Mouse (Mus musculus): ENCODE results near the gene Atp2b4.
A peak's percentile ranks its signal among the peaks of the same experiment; 100 is the strongest.

Gene Atp2b4

DNA sequence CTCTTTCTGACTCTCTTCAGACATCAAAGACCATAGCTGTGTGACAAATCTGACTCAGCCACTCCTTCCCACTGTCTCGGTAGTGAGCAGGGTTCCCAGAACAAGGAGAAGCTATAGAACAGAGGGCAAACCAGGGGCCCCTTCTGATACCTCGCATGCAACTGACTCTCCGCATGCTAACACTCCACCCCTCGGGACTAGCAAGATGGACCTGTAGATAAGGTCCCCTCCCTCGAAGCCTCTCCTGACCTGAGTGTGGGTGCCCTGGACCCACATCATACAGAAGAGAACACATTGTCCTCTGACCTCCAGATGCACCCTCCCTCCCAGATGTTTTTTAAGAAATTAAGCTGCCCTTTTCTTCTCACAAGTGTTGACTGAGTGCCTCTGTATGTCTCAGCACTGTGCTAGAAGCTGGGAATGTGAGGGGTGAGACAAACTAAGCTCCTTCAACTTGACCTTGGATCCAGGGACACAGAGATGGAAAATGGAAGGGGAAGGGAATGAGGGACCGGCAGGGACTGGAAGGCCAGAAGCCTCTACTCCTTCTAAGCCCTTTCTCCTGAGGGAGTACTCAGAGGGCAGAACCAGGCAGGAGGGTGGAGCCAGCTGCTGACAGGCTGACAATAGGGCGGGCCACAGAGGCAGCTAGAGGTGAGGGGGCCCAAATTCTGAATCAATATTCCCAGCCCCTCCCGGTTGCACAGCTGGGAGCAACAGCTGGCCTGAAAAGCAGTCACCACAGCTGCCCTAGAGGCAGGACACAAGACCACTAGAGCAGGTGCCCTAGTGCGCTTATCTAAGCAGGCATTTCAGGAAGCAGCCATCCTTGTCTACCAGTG lies 2.6 kb downstream of the Atp2b4 start:
- peak; percentile 31 to 44 for DNase-seq

DNA sequence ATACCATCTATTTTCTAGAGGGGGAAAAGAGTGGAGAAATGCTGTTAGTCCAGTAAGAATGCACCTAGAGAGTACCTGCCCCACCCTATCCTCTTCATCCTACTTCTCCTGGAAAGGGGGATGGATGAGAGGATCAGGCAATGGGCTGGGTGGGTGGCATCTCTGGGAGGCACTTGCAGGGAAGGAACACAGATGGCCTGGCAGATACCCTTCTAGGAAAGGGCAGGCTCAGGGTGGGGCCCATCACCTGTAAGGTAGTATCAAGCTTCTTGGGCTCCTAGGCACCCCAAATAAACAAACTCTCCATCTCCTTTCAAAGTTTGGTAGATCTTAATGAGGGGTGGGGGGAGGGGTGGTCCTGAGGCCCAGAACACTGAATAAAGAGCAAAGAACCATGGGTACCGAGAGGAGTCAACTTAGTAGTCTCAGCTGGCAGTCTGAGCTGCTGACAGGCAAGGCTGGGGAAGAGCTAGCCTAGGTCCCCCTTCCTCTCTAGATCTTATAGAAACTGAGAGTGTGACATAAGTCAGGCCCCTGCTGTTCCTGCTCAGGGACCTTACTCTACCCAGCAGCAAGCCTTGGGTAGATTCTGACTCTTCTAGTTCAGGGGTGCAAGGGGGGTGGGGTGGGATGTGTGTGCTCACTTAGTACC lies 3.4 kb downstream of the Atp2b4 start:
- no peak for DNase-seq

DNA sequence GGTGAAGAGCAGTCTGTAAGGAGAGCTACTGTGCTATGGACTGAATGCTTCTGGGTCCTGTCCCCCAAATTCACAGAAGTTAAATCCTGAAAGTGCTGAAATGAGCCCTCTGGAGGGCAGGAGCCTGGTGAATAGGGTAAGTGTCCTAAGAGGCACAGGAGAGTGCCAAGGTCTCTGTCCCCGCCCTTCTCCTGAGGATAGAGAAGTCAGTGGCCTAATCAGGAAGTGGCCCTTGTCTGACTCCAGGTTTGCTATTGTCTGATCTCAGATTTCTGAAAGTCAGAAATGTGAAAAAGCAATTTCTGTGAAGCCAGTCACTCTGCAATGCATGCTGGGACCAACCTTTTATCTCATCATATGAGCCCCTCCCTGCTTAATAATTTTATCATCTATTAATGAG lies 7.2 kb downstream of the Atp2b4 start:
- DNase-seq = no peak

DNA sequence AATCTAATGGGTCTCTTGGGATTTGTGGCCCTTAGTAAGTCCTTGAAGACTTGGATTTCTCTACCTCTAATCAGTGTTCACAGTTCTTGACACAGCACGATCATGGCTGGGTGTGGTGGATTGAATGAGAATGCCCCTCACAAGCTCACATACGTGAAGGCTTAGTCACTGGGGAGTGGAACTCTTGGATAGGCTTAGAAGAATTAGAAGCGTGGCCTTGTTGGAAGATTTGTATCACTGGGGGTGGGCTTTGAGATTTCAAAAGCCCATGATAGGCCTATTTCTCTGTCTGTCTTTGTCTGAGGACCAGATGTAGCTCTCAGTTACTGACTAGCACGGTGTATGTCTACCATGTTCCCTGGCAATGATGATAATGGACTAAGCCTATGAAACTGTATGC lies 10.8 kb downstream of the Atp2b4 start:
- no peak for DNase-seq

DNA sequence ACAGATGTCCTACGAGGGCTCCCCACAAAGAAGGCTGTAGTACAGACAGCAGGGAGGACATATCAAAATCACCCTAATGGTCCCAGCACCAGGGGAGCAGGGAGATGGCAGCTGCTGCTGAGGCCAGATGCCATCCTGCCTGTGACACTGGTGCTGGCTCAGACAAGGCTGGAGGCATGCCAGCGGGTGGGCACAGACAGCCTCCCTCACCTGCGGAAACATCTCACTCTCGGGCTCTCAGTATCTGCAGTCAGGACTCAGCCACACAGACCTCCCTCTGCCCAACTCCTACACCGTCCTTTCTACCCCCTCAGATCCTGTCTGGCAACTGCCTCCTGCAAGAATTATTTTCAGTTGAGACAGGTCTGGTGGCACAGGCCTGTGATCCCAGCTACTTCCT lies 12.0 kb downstream of the Atp2b4 start:
- DNase-seq = no peak

DNA sequence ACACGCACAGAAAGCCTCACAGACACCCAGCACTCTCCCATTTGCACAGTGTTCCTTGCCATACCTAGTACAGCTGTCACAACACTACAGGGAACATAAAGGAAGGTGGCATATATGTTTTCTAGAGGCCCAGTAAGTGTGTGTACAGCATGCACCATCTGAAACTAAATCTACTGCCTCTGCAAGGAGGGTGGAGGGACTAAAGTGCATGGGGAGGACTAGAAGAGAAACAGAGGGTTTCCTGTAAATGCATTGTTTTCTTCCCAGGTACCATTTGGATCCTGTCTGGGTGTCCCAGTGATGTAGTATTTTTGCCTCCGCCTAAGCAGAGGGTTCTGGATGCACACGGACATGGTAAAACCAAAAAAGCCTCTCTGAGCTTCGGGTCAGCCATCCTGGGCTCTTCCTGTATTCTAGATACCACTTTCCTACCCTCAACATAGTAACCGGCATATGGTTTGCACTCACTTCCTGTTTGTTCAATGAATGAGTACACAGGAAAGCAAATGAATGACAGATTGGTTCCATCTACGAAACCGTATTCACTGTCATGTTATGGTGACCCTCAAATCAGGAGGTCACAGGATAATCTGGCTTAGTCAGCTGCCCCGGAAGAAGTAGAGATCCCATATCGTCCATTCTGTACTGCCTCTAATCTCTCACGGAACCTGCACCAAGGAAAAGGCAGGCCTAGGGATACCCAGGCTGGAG lies 13.2 kb downstream of the Atp2b4 start:
- no peak for DNase-seq

- DNase-seq = no peak
Observed at GRCm38 (mm10) chr1:133784621-133785020, 16.2 kb downstream of the Atp2b4 start.

- no peak for DNase-seq
Observed at GRCm38 (mm10) chr1:133781531-133781930, 19.3 kb downstream of the Atp2b4 start.

DNA sequence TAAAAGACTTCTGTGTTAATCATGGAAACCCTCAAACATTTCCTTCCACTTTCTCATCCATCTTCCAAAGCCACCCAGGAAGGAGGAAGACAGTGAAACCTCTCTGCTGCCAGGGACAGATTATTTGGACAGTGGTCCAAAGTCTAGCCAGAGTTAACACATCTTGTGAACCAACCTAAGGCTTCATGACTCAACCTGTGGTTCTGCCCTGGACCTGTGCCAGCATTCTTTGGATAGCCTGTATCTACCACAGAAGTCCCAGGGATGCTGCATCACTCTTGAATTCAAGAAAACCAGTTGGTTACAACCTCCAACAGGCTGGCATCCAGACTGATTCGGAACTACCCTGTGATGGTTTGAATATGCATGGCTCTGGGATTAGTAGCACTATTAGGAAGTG lies 21.8 kb downstream of the Atp2b4 start:
- peak; percentile 40 to 59 for DNase-seq

DNA sequence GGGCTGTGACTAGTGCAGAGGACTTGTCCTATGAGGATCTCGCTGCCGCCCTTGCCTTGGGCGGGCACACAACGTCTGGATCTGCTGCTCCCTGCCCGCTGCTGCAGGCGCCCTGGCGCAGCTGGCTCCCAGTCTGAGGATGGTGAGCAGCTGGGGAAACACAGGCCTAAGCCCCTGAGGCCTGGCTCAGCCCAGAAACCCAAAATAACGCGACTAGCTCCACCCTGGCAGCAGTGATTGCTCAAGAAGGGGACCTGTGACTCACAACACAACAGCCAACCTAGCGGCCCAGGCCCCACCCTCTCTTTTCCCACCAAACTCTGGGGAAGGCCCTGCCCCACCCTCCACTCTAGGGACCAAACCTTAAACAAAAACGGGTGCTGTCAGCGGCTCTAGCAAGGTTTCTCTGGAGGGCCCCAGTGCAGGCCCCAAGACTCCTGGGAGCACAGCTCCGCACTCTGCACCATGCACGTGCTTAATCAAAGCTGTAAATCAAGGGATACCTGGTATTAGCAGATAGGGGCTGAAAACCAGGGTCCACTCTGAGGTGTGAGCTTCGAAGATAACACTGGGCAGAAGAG lies 23.1 kb downstream of the Atp2b4 start:
- no peak for DNase-seq

- no peak for DNase-seq
Observed at GRCm38 (mm10) chr1:133772553-133772952, 28.3 kb downstream of the Atp2b4 start.

GRCm38 (mm10) chr1:133771831-133772399 lies 28.9 kb downstream of the Atp2b4 start:
- no peak for DNase-seq

- no peak for DNase-seq
Observed at GRCm38 (mm10) chr1:133767994-133768393, 32.8 kb downstream of the Atp2b4 start.

DNA sequence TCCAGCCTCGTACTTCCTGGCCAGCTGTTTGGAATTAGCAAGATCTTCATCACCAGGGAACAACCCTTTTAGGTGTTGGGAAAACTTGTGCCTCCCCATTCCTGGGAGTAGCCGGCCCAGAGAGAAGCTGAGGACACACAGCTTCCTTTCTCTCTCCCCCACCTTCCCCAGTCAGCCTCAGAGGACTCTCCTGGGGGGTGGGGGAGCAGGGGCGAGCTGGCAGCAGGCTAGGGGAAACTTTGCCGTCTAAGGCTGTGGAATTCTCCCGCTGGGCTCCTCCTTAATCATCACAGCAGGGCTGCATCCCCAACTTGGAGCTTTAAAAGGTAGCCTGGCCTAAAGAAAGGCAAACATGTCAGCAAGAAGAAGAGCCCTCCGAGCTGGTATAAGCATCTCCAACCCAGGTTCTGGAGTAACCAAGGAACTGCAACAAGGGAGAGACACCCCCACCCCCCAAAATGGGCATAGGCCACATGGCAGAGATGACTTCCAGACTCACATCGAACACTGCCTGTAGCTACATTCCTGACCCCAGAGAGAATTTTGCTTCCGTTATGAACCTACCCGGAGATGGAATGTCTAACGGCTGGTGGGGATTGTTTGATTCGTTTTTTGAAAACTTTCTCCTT lies 33.8 kb downstream of the Atp2b4 start:
- DNase-seq = no peak

GRCm38 (mm10) chr1:133765376-133765775 lies 35.5 kb downstream of the Atp2b4 start:
- no peak for DNase-seq

DNA sequence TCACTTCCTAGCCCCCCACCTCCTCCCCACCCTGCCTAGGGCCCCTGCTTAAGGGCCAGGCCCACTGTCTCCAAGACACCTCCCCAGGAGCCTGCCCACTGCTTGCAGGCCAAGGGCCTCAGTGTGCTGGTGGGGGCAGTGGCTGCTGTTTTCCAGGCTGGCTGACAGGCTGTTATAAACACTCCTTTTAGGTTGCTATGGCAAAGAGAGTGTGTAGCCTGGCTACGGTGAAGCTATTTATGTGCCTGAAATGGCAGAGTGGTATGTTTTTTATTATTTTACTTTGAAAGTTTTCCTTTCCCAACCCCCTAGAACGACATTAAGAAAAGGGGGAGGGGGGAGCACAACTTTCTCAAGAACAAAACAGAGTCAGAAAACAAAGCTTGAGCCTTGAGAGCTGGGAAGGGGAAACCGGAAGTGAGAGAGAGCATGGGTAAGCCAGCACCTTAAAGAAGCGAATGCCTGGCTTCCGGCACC lies 37.9 kb downstream of the Atp2b4 start:
- no peak for DNase-seq

DNA sequence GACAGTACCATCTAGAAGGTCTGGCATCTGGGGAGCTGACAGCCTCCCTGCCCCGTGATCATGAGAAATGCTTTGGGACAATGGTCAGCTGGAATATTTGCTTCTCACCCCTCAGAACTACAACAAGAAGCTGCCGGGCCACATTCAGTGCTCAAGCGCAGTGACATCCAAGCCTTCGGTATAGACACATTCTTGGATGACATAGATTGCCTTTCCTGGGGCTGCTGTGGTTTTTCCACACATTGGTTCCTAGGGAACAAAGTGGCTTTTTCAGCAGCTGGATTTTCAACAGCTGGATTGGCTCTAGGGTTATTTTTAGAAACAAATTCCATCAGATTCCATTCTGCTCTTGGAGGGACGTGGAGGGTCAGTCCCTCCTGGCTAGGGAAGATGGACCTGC lies 39.6 kb downstream of the Atp2b4 start:
- no peak for DNase-seq

GRCm38 (mm10) chr1:133754317-133754868 lies 46.4 kb downstream of the Atp2b4 start:
- DNase-seq = no peak

DNA sequence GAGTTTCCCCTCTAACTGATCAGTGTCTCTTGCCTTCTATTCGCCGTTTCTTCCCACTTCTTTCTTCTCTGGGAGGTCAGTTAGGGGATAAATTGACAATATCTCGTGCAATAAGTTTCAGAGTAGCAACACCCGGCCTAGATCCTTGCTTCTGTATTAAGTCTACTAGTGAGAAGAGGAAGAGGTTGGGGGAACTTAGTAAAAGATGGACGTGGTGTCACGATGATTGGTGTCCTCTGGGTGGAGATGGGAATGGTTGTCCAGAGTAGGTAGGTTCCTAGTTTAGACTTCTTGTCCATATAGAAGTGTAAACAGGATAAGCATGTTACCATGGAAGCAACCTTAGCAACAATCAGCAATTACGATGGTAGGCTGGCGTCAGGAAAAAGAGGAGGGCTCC lies 47.5 kb downstream of the Atp2b4 start:
- no peak for DNase-seq

DNA sequence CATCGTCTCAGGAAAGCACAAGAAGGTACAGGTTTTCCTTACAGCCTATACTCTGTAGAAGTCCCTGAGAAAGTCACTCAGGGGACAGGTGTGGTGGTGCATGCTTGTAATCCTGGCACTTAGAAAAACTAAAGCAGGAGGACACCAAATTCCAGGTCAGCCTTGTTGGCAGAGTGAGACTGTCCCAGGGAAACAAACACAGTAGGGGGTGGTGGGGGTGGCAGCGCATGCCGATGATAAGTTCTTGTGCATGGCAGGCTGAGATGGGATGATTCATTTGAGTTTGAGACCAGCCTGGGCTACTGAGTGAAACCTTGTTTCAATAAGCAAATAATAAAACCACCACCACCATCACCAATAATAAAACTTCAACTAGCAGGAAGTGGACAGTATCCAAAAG lies 49.2 kb downstream of the Atp2b4 start:
- DNase-seq = no peak

GRCm38 (mm10) chr1:133749954-133750353 lies 50.9 kb downstream of the Atp2b4 start:
- no peak for DNase-seq

- no peak for DNase-seq
Observed at GRCm38 (mm10) chr1:133745078-133745495, 55.8 kb downstream of the Atp2b4 start.

Data from kidney, postnatal 25 days (tissue).